Mouse (Mus musculus) embryonic fibroblast, embryonic 13.5 days (primary cell): Measurements from ENCODE around the gene Pik3cb.

Source experiments
- CTCF ChIP-seq: IDR thresholded peaks from 2 replicates; pipeline ENCODE4 v1.5.1; 2011; ENCODE audit warnings: mild to moderate bottlenecking, control low read depth, low read length, moderate library complexity, borderline replicate concordance; ENCODE audit not compliant: insufficient read depth
- POLR2A ChIP-seq: IDR thresholded peaks from 2 replicates; pipeline ENCODE4 v1.6.1; 2011; ENCODE audit warnings: low read depth, mild to moderate bottlenecking, control low read depth, low read length, moderate library complexity

GRCm38 (mm10) chr9:99183043-99183670 is 42.7 kb upstream of the Pik3cb start:
- no peak for TF ChIP-seq POLR2A
- TF ChIP-seq CTCF: no peak
